ENCODE assay signal across 8 mouse cellular contexts in the genomic region with DNA sequence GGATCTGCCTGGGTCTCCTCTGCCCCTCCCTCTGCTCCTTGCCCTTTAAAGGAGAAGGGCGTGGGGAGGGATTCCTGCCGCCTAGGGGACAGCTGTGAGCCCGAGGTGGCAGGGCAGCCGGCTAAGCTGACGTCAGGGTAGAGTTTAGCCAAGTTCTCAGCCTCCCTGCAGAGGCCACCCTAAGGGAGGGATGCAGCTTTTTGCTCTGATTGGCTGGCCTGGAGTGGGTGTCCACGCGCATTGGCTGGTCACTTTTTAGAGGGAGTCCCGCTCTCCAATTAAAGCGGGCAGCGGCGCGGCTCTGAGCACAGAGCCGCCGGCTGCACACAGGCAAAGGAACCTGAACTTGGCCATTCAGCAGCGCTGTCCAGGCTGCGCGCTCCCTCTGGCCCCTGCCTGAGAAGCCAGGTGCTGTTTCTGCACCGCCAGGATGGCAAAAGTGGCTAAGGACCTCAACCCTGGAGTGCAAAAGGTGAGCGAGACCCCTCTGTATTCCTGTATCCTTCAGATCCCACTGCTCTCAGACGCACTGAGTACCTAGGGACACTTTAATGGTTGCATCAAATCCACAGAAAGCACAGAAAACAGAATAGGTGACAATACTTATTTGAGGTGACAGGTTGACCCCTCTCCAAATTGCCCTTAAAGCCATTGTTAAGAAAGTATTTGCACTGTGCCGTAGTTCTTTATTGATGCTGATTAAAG. TPM values are rescaled to one million over a fixed set of nuclear protein-coding genes. Genes with fewer than 3 reads are reported as not detected.
DNase-seq lines count a peak whose midpoint lies in the region; ATAC-seq and TF ChIP-seq lines count a peak whose summit lies in the region.

Gene Lmcd1, plus strand, starts transcription at position 258 of the 705 bp plus-strand sequence.

- peak within 1 kb of the TSS; percentile 72 for H3K4me2 ChIP-seq in hindbrain, postnatal 0 days (ENCODE audit: low read depth, low read length)

- 2% methylated on average over 21 of the region's 21 CpGs for WGBS in hindbrain, postnatal 0 days

- no peaks in the 10 kb centered on the region for H3K36me3 ChIP-seq in hindbrain, postnatal 0 days (ENCODE audit: insufficient read depth, low read length)

- 0 out of 2 replicates have a peak, but pooled peaks cover 9% of the 10 kb centered on the region for H3K4me1 ChIP-seq in hindbrain, postnatal 0 days (ENCODE audit: insufficient read depth, low read length)

- peak within 1 kb of the TSS; percentile 30 for H3K4me3 ChIP-seq in hindbrain, postnatal 0 days (ENCODE audit: low read length)

- peak; percentile 96 for ATAC-seq in hindbrain, postnatal 0 days
- no peak for ATAC-seq in inflammation-experienced regulatory T-cells, adult 6 months

- H3K9ac ChIP-seq in hindbrain, postnatal 0 days (replicated peaks; ENCODE audit: low read length): 0 out of 2 replicates have a peak within 1 kb of the TSS, but pooled peaks have one; percentile 29

- H3K27ac ChIP-seq in hindbrain, postnatal 0 days: peak within 1 kb of the TSS; percentile 52

- peak; percentile 92 for DNase-seq in adrenal gland, postnatal 14 days
- peak; percentile 90 for DNase-seq in embryo, embryonic 10.5 days (ENCODE audit: low spot score)
- DNase-seq in gastrocnemius, postnatal 10 days: peak; percentile 79
- DNase-seq in hindbrain, postnatal 0 days (ENCODE audit: low spot score): peak; percentile 90
- DNase-seq in left cerebral cortex, adult 18-20 months (ENCODE audit: low spot score in 2 of 2): peak; percentile 65 to 73
- DNase-seq in lung, postnatal 36 days: peak; percentile 93
- DNase-seq in right cerebral cortex, adult 18-20 months: peak; percentile 83

- H3K27me3 ChIP-seq in hindbrain, postnatal 0 days (ENCODE audit: insufficient read depth, low read length): no peaks in the 10 kb centered on the region

- peak; percentile 47 for TF ChIP-seq CTCF in hindbrain, postnatal 0 days (IDR thresholded peaks at IDR 0.05; ENCODE audit: low read depth)

- H3K9me3 ChIP-seq in hindbrain, postnatal 0 days (ENCODE audit: low read length): no peaks in the 10 kb centered on the region

RNA-seq across cellular contexts. Expression of gene Lmcd1, which starts in this region (rescaled TPM):
- 5.6 and 8.4 TPM in 2 replicates for total RNA-seq in adrenal gland, postnatal 14 days (2021)
- 10 to 100 TPM; 76.1 to 89.7 TPM for total RNA-seq in gastrocnemius, postnatal 10 days (2021)
- total RNA-seq in hindbrain, postnatal 0 days (2014; rRNA removed): 17.1 and 17.3 TPM in 2 replicates
- polyA plus RNA-seq in hindbrain, postnatal 0 days (2015; fragmentation: Nextera tagmentation; extraction: Ambion mirVana): 12.9 and 15.9 TPM in 2 replicates
- 10 to 100 TPM in 1 of 2 experiments, 1 to 10 TPM in 1; 7.6 to 10.6 TPM for total RNA-seq in left cerebral cortex, adult 18-20 months (2021)
- polyA plus RNA-seq in inflammation-experienced regulatory T-cells, adult 6 months (2017; shearing (Covaris generic)): not detected

Comparison
In these comparisons a context has a peak if more than half of its experiments do, and no peak if none do; other contexts are left out.
1. RNA of gene Lmcd1 (polyA plus RNA-seq): 12.9 to 15.9 TPM in hindbrain, postnatal 0 days; not detected in inflammation-experienced regulatory T-cells, adult 6 months; every median in the first group is over 10 times any median in the second.
2. Peak in every context shown above with its lines, with median percentiles within 50 percentile points of each other: DNase-seq.